Mouse (Mus musculus) heart, embryonic 15.5 days (tissue): ENCODE measurements around the gene Tmc4. TPM values are rescaled to one million over a fixed set of nuclear protein-coding genes. Genes with fewer than 3 reads are reported as not detected.

Source experiments
- ATAC-seq: fragments of 200-750 bp; cut with Nextera tagmentation; replicated peaks from 2 replicates; pipeline ENCODE4 v1.8.0; 2017; ENCODE audit warnings: low read depth, moderate TSS enrichment; ENCODE audit not compliant: insufficient number of reproducible peaks, insufficient read depth, low FRiP score
- H3K27ac ChIP-seq: fragments of 300-500 bp; sonication (generic); 2 replicates; pipeline ENCODE4 v1.5.1; 2015; ENCODE audit warnings: mild to moderate bottlenecking, inconsistent platforms
- H3K27me3 ChIP-seq: fragments of 300-500 bp; sonication (generic); 2 replicates; pipeline ENCODE4 v1.6.1; 2015; ENCODE audit warnings: inconsistent platforms
- H3K36me3 ChIP-seq: fragments of 300-500 bp; sonication (generic); 2 replicates; pipeline ENCODE4 v1.6.1; 2015; ENCODE audit warnings: mild to moderate bottlenecking, inconsistent platforms
- H3K4me1 ChIP-seq: fragments of 300-500 bp; sonication (generic); replicated peaks from 2 replicates; pipeline ENCODE4 v1.6.1; 2015; ENCODE audit warnings: inconsistent platforms
- H3K4me2 ChIP-seq: fragments of 300-500 bp; sonication (generic); 2 replicates; pipeline ENCODE4 v1.6.1; 2015; ENCODE audit warnings: inconsistent platforms, mild to moderate bottlenecking, moderate library complexity
- H3K4me3 ChIP-seq: fragments of 300-500 bp; sonication (generic); 2 replicates; pipeline ENCODE4 v1.5.1; 2015; ENCODE audit warnings: mild to moderate bottlenecking, inconsistent platforms
- H3K9ac ChIP-seq: fragments of 300-500 bp; sonication (generic); 2 replicates; pipeline ENCODE4 v1.6.1; 2015; ENCODE audit warnings: mild to moderate bottlenecking, inconsistent platforms
- H3K9me3 ChIP-seq: fragments of 300-500 bp; sonication (generic); replicated peaks from 2 replicates; pipeline ENCODE4 v1.6.1; 2016; ENCODE audit warnings: inconsistent platforms
- WGBS: fragments of 180-500 bp; shearing (Covaris S2); methylation state at CpG from one replicate; pipeline ENCODE4 v1.1.7; 2015; ENCODE audit warnings: mixed read lengths; 5-methylcytosine and 5-hydroxymethylcytosine counted together
- polyA plus RNA-seq: library from polyadenylated mRNA; unstranded; fragments of >200 nt; fragmentation: Nextera tagmentation; extraction: Ambion mirVana; gene quantifications from 2 replicates; pipeline ENCODE4 v1.2.1, GENCODE M21; 2015

Tmc4 gene
- polyA plus RNA-seq, 1 experiment from 2014 or later: 4.1 TPM

GRCm38 (mm10) chr7:3658578-3658977 is 18.8 kb downstream of the Tmc4 start:
- H3K27ac ChIP-seq: no peak overlapping the region
- no peak for ATAC-seq
- no peak overlapping the region for H3K9ac ChIP-seq
- 90% methylated on average over 14 of the region's 14 CpGs for WGBS
- peaks cover 6% of the 10 kb centered on the region for H3K4me1 ChIP-seq
- H3K4me2 ChIP-seq: no peak overlapping the region
- no peaks in the 10 kb centered on the region for H3K9me3 ChIP-seq
- H3K27me3 ChIP-seq: no peaks in the 10 kb centered on the region
- peaks cover 98% of the 10 kb centered on the region for H3K36me3 ChIP-seq
- no peak overlapping the region for H3K4me3 ChIP-seq

DNA sequence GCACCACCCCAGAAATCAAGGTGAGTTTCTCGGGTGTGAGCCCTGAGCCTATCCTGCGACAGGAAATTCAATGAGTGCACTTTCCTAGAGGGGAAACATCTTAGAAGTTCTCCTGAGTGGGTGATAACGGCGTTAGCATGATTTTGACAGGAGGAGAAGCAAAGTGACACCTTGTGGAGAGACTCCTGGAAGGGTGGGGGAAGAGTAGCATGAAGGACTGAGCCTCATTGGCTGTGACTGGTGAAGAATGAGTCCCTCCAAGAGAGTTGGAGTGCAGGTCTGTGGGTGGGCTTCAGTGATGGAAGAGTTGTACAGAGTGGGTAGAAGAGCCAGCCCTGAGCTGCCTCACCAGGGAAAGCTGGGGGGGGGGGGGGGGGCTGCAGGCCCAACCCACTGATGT is 20.4 kb downstream of the Tmc4 start:
- no peak overlapping the region for H3K4me2 ChIP-seq
- no peak for ATAC-seq
- no peak overlapping the region for H3K4me3 ChIP-seq
- no peak overlapping the region for H3K27ac ChIP-seq
- no peaks in the 10 kb centered on the region for H3K9me3 ChIP-seq
- no peaks in the 10 kb centered on the region for H3K27me3 ChIP-seq
- 75% methylated on average over 4 of the region's 4 CpGs for WGBS
- no peak overlapping the region for H3K9ac ChIP-seq
- no peaks in the 10 kb centered on the region for H3K4me1 ChIP-seq
- peaks cover 98% of the 10 kb centered on the region for H3K36me3 ChIP-seq

DNA sequence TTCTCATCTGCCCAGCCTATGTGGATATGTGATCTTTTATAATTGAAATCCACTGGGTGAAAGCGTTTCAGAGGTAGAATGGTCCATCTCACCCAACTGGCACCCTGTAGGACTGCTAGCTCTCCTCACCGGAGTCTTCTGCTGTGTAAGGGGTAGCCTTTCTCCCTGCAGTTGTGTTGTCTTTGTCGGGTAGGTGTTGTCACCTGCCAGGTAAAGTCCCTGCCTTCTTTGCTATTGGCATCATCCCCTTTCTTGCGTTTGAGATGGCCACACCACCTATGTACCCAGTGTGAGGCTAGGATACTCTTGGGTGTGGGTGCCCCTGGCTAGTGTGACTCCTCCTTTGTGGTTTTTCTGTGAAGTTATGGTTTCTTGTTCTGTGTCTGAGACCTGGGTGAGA is 30.7 kb downstream of the Tmc4 start:
- peaks cover 36% of the 10 kb centered on the region for H3K4me1 ChIP-seq
- no peaks in the 10 kb centered on the region for H3K27me3 ChIP-seq
- 64% methylated on average over 4 of the region's 4 CpGs for WGBS
- peaks cover 15% of the 10 kb centered on the region for H3K36me3 ChIP-seq
- H3K4me3 ChIP-seq: peak overlapping the region; percentile 96
- no peak overlapping the region for H3K27ac ChIP-seq
- no peak for ATAC-seq
- H3K4me2 ChIP-seq: peak overlapping the region; percentile 80
- peak overlapping the region; percentile 99 for H3K9ac ChIP-seq
- no peaks in the 10 kb centered on the region for H3K9me3 ChIP-seq

DNA sequence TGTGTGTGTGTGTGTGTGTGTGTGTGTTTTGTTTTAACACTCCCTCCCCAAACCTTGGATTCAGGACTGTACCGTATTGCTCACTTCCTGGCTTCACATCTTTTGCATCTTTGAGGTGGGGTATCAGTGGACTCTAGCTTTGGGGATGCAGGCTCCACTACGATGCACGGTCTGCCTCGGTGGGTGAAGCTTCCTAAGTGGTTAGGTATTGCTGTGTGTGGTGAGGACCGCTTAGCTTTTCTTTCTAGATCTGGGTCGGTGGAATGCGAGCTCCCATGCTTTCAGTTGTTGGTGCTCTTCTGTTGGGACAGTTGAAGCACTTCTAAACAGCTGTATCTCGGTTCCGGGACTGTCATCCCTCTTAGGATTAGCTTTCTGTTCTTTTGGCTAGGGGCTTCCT is 31.2 kb downstream of the Tmc4 start:
- peak overlapping the region; percentile 99 for H3K9ac ChIP-seq
- no peaks in the 10 kb centered on the region for H3K9me3 ChIP-seq
- H3K4me1 ChIP-seq: peaks cover 36% of the 10 kb centered on the region
- no peak for ATAC-seq
- peak overlapping the region; percentile 80 for H3K4me2 ChIP-seq
- WGBS: 6% methylated on average over 9 of the region's 9 CpGs
- H3K27ac ChIP-seq: peak overlapping the region; percentile 97; the same call in 1 of the 2 replicates
- H3K36me3 ChIP-seq: peaks cover 15% of the 10 kb centered on the region
- no peaks in the 10 kb centered on the region for H3K27me3 ChIP-seq
- H3K4me3 ChIP-seq: peak overlapping the region; percentile 96

GRCm38 (mm10) chr7:3645488-3646025 is 31.8 kb downstream of the Tmc4 start:
- under 1% methylated on average over 56 of the region's 58 CpGs for WGBS
- Histone ChIP-seq H3K36me3 (peaks cover 15% of the 10 kb centered on the region), H3K9me3 (no peaks in the 10 kb centered on the region), H3K27me3 (no peaks in the 10 kb centered on the region), H3K27ac (peak overlapping the region; percentile 97), H3K4me3 (peak overlapping the region; percentile 96), H3K4me1 (peaks cover 36% of the 10 kb centered on the region), H3K9ac (peak overlapping the region; percentile 99), H3K4me2 (peak overlapping the region; percentile 80)
- ATAC-seq: peak; percentile 5

- Histone ChIP-seq H3K27me3 (no peaks in the 10 kb centered on the region), H3K4me1 (peaks cover 36% of the 10 kb centered on the region), H3K4me2 (peak within 1 kb of the TSS; percentile 80), H3K36me3 (peaks cover 17% of the 10 kb centered on the region; the same call in 1 of the 2 replicates), H3K9me3 (no peaks in the 10 kb centered on the region), H3K4me3 (peak within 1 kb of the TSS; percentile 96), H3K9ac (peak within 1 kb of the TSS; percentile 99), H3K27ac (peak within 1 kb of the TSS; percentile 97)
- peak; percentile 97 for ATAC-seq
- under 1% methylated on average over 49 of the region's 58 CpGs for WGBS
Measured at GRCm38 (mm10) chr7:3644672-3645487, 32.5 kb downstream of the Tmc4 start, which contains the start of gene Cnot3. TSS of gene Cnot3 (plus strand) at chr7:3645268.

GRCm38 (mm10) chr7:3644348-3644671 is 33.0 kb downstream of the Tmc4 start:
- Histone ChIP-seq H3K4me3 (peak overlapping the region; percentile 96), H3K27me3 (no peaks in the 10 kb centered on the region), H3K4me2 (peak overlapping the region; percentile 60), H3K9ac (0 out of 2 replicates have a peak overlapping the region, but pooled peaks have one; percentile 11), H3K36me3 (peaks cover 22% of the 10 kb centered on the region; the same call in 1 of the 2 replicates), H3K27ac (peak overlapping the region; percentile 75), H3K9me3 (no peaks in the 10 kb centered on the region), H3K4me1 (peaks cover 36% of the 10 kb centered on the region)
- WGBS: 1% methylated on average over 11 of the region's 11 CpGs
- no peak for ATAC-seq

- 23% methylated on average over 9 of the region's 9 CpGs for WGBS
- Histone ChIP-seq H3K9me3 (no peaks in the 10 kb centered on the region), H3K4me2 (peak overlapping the region; percentile 60), H3K9ac (no peak overlapping the region), H3K27me3 (no peaks in the 10 kb centered on the region), H3K4me1 (peaks cover 33% of the 10 kb centered on the region), H3K27ac (no peak overlapping the region), H3K36me3 (peaks cover 25% of the 10 kb centered on the region; the same call in 1 of the 2 replicates), H3K4me3 (peak overlapping the region; percentile 96)
- ATAC-seq: no peak
Measured at GRCm38 (mm10) chr7:3643843-3644242, 33.5 kb downstream of the Tmc4 start.

DNA sequence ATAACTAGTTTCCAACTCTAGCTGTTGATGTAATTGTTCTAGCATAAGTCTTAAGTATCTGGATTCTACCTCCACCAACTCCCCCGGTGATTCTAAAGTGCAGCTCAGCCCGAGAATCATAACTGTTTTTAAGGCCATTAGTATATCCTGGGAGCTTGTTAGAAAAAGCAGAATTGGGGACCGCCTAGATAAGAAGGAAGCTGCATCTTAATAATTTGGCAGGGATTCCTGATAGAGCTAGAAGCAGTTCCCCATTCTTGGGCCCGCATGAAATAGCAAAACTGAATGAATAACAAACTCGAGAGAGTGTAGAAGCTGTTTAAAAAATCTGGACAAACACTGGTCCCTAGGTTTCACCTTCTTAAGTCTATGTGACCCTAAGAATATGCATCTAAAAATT is 33.9 kb downstream of the Tmc4 start:
- H3K4me2 ChIP-seq: no peak overlapping the region
- H3K9ac ChIP-seq: no peak overlapping the region
- ATAC-seq: no peak
- H3K27me3 ChIP-seq: no peaks in the 10 kb centered on the region
- H3K9me3 ChIP-seq: no peaks in the 10 kb centered on the region
- no peak overlapping the region; the same call in 1 of the 2 replicates for H3K4me3 ChIP-seq
- no peak overlapping the region for H3K27ac ChIP-seq
- WGBS: 66% methylated on average over 5 of the region's 5 CpGs
- peaks cover 26% of the 10 kb centered on the region; the same call in 1 of the 2 replicates for H3K36me3 ChIP-seq
- H3K4me1 ChIP-seq: peaks cover 29% of the 10 kb centered on the region

- no peaks in the 10 kb centered on the region for H3K9me3 ChIP-seq
- 60% methylated on average over 3 of the region's 3 CpGs for WGBS
- H3K4me1 ChIP-seq: peaks cover 21% of the 10 kb centered on the region
- peaks cover 9% of the 10 kb centered on the region; the same call in 1 of the 2 replicates for H3K36me3 ChIP-seq
- H3K9ac ChIP-seq: peak overlapping the region; percentile 53
- ATAC-seq: no peak
- H3K27ac ChIP-seq: no peak overlapping the region
- no peaks in the 10 kb centered on the region for H3K27me3 ChIP-seq
- peak overlapping the region; percentile 61 for H3K4me3 ChIP-seq
- H3K4me2 ChIP-seq: peak overlapping the region; percentile 77
Measured at GRCm38 (mm10) chr7:3630478-3630815, 46.9 kb downstream of the Tmc4 start.

DNA sequence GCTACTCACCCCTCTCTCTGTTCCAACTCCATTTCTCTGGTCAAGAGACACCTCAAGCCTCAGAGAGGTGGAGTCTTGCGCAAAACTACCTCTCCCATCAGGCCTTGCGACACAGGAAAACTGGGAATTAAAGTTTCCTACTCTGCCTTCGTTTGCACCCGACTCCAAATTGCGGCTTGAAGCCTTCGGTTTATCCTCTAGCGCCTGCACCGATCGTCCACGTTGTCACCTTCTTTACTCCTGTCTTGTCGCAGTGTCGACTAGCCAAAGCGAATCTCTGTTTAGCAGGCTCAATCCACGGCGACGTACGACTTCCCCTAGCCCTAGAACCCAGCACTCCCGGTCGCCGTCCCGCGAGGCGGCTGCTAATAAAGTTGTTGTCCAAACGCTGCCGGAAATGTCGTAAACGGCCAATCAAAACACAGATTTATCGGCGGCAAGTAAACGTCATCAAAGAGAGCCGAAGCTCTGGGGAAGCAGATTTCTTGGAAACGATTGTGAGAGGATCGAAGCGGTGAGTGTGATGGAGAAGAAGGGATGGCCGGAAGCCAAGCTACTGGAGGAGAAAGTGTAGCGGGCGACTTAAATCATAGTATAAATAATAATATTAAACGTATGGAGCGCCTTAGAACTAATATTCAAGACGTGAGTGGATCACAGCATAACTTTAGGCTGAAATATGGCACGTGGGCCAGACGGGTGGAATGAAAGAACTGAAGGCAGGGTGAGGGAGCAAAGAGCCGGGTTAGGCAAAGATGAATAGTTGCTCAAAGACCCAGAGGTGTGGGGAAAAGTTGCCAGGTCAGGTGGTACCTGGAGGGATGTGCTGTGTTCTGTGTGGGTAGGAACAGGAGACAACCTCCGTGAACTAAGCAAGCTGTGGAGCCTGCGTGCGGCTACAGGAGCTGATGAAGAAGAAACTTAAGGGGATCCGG is 47.5 kb downstream of the Tmc4 start, which contains the start of the genes Tfpt and Prpf31:
TSS of gene Tfpt (minus strand) at position 387 of the 935 bp plus-strand sequence.
TSS of gene Prpf31 (plus strand) at position 443 of the 935 bp plus-strand sequence.
- H3K9me3 ChIP-seq: no peaks in the 10 kb centered on the region
- peaks cover 21% of the 10 kb centered on the region for H3K4me1 ChIP-seq
- peak within 1 kb of the TSS; percentile 53 for H3K9ac ChIP-seq
- H3K36me3 ChIP-seq: peaks cover 9% of the 10 kb centered on the region; the same call in 1 of the 2 replicates
- H3K27ac ChIP-seq: peak within 1 kb of the TSS; percentile 82
- peak within 1 kb of the TSS; percentile 77 for H3K4me2 ChIP-seq
- peak within 1 kb of the TSS; percentile 61 for H3K4me3 ChIP-seq
- under 1% methylated on average over 47 of the region's 47 CpGs for WGBS
- no peaks in the 10 kb centered on the region for H3K27me3 ChIP-seq
- peak; percentile 83 for ATAC-seq
